Mouse (Mus musculus): ENCODE measurements around the gene Cdkn3.
"Not testable (repeated sequence)": the region's sequence is repeated elsewhere in the genome, so short reads cannot be mapped to it uniquely, and the experiment has no call there.

Cdkn3 gene

DNA sequence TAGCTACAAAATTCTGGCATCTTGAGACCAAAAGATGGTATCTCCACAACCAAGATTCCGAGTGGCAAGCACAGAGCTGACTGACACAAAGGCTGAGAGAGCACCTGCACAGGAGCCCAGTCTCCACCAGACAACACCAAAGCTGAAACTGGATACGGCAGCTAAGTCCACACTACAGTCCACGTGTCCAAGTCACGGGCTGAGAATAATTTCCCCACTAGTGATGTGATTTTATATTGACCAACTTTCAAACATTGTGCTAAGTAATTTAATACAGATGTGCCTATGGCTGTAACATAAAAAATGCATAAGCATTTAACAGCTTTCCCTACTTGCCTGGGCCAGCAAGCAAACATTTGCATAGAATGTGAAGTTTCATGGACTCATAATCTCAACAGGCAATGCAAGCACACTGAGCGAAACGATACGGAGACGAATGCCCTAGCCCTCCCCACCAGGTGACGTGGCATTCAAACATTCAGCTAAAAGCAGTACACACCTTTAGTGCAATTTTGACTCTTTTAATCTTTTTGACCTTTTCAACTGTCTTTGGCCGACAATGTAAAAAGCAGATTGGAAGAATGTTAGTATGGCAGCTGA lies 23.1 kb downstream of the Cdkn3 start:
- no peak for DNase-seq (ENCODE audit: low spot score)

DNA sequence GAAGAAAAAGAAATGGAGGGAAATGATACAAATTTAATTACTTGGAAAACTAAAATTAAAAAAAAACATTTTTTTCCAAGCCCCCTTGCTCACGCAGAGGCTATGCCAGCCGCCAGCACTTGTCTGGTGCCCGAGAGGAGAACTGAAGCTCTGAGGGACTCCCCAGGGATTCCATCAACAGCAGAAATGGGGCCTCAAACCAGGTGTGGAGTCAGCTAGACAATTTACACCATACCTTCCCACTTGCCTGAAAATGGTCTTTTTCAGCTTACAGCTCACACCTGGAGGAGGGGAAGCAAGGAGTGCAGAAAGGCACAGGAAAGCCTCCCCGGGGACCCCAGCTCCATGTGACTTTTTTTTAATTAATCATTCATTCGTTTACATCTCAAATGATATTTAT lies 24.9 kb downstream of the Cdkn3 start:
- no peak for DNase-seq (ENCODE audit: low spot score)

DNA sequence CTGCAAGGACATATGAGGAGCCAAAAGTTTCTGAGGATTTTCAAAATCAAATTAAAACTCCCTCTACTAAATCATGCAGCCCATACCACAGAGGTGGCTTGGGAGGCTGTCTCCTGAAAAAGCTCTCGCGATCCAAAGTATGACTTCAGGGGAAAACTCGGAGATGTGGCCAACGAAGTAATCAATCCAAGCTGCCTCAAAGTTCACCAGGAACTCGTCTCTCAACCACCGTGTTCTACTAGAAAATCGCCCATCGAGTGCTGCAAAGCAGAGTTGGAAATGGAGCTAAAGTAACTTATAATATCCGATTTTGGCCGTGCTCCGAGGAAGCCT lies 27.1 kb downstream of the Cdkn3 start:
- DNase-seq (ENCODE audit: low spot score), result no peak

DNA sequence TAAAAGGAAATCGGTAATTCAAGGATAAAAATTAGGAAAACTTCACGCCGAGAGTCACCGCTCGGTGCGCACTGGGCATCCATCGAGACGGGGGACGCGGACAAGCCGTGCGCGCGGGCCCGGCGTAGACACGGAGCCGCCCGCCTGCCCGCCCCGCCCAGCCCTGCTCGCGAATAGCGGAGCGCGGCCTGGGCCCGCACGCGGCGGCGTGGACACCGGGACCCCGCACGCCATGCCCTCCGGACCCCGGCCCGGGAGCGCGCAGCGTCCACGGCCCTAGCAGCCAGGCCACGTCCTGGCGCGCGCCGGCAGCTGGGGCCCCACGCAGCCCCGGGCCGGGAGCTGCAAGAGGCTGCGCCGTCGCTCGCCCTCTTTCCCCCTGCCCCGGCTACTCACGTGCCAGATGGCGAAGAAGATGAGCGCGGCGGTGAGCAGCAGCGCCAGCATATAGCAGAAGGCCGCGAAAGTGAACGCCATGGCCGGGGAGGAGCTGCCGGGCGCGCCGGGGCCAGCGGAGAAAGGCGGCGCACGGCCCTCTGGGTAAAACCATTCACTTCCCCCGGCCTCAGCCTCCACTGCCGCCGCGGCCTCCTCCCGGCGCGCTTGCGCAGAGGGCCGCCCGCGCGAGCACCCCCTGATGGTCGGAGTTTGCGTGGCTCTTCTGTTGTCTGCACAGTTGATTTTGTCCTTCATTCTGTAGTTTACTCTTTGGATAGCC lies 27.6 kb downstream of the Cdkn3 start, which contains the start of gene Cnih1:
Gene Cnih1 (minus strand): TSS at position 625 of the 718 bp plus-strand sequence.
- peak; percentile 90 for DNase-seq (ENCODE audit: low spot score)

DNA sequence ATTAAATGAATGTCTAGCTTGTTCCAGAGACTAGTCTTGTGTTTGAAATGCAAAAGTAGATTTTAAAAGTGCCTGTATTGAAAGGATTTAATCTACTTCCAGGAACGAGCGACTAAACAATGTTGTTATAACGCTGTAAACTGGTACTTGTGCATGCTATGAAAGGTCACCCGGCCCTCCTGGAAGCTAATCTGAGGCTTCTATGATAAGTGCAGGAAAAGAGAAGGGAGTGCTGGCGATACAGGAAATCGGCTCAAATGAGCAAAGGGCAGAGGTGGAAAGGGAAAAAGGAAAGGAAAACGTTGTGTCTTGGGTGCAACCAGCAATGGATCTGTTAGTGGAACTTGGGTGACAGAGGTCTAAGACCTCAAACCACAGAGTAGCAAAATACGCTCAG lies 28.2 kb downstream of the Cdkn3 start:
- no peak for DNase-seq (ENCODE audit: low spot score)

DNA sequence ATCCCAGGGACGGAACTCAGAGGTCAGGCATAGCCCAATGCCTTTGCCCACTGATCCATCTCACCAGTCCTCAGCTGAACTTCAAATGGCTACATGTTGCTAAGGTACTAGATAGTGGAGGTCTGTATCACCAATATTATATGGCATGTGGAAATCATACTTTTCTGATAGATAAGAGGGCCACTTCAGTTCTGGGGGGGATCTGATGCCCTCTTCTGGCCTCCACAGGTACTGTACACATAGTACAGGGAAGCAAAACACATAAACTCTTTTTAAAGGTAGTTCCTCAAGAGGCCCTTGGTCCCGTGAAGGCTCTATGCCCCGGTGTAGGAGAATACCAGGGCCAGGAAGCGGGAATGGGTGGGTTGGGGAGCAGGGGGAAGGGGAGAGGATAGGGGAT lies 30.0 kb downstream of the Cdkn3 start:
- DNase-seq (ENCODE audit: low spot score), result no peak

DNA sequence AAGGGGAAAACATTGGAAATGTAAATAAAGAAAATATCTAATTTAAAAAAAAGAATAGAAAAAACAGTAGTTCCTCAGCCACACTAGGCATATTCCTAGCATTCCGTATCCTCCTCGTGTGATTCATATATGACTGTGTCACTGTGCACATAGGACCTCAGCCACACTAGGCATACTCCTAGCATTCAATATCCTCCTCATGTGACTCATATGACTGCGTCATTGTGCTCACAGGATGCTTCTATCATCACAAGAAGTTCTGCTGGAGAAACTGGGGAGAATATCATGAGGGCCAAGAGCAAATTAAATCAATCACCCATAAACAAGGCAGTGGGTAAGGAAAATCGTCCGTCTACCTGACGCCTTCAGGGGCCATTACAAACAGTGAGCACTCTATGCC lies 30.4 kb downstream of the Cdkn3 start:
- DNase-seq (ENCODE audit: low spot score), result no peak

DNA sequence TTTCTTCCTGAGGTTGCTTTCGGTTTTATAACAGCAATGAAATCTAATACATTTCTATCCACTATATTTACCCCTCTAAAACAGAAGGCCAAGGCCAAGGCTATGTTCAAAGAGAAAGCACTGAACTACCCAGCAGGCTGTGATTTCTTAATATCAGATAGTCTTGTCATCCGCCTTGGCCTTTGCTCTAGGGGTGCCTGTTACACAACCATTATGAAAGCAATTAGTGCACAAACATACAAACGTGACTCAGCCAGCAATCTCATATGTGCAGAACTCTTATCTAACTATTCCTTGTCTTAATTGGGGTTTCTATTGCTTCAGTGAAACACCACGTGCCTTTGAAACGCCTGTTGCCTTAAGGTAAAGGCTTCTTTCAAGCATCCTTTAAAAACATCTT lies 33.8 kb downstream of the Cdkn3 start:
- no peak for DNase-seq (ENCODE audit: low spot score)

DNA sequence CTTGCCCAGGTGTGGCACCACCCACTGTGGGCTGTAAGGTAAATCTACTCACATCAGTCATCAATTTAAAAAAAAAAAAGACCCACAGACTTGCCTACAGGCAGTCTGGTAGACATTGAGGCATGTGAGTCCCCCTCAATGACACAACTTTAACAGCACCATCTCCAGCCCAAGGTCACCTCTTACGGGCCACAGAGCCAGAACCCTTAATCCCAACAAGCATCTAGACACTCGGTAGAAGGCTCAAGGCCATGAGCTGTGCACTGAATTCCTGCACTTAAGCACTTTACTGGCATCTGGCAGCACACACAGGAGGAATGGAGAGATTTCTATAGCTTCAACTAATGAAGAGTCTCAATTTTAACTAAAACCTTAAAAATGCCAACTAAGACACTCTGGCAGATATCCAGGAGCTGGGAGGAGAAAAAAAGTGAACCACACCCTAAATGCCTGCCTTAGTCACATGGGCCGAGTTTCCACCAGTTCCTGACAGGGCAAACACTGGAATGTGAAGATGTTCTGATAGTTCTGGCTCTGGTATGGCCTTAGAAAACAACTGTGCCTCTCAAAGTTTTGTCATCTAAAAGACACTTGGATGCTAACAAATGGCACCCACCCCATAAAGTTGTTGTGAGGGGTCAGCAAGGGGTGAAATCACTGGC lies 40.5 kb downstream of the Cdkn3 start:
- no peak for DNase-seq (ENCODE audit: low spot score)

DNA sequence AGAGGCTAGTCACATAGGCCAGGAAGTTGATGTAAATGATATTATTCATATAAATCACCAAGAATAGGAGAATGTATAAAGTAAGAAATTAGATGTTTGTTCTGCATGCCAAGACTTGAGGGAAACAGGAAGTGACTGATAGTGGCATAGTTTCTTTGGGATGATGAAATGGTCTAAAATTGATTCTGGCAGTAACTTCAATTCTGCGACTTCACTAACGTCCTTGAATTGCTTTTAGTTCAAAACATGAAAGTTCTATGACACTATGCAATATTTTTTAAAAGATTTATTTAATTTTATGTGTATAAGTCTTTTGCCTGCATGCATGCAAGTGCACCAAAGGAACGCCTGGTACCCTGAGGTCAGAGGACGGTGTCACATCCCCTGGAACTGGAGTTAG lies 42.9 kb downstream of the Cdkn3 start:
- DNase-seq (ENCODE audit: low spot score), result no peak

DNA sequence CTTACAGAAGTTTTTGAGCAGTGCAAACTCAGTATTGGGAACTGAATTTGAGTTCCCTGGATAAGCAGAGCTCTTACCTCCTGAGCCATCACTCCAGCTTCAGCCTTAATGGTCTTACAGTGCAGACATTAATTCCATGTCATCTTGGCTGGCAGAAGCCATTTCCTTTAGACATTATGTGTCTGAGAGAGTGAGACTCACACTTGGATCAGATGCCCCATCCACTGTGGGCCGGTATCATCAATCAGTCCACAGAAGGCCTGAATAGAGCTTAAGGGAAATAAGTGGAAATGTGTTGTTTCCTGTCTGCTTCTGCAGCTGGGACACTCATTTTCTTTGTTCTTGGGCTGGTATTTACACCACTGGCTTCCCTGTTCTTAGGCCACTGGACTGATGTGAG lies 43.5 kb downstream of the Cdkn3 start:
- no peak for DNase-seq (ENCODE audit: low spot score)

DNA sequence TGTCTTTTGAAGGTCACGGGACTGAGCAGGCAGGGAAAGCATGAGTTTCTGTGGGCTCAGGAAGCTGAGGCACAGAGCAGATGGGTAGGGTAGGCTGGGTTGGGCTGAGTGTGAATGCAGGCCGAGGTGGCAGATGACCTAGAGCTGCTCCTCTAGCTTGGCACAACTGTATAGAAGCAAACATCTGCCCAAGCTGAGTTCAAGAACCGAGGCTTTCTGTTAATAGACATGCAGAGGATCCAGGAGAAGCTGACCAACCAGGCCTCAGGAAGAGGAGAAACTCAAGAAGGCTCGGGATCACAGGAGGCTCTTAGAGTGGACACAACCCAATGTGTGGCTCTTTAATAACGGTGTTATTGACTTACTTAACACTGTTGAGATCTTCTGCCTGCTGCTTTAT lies 45.8 kb downstream of the Cdkn3 start:
- DNase-seq (ENCODE audit: low spot score), result no peak

DNA sequence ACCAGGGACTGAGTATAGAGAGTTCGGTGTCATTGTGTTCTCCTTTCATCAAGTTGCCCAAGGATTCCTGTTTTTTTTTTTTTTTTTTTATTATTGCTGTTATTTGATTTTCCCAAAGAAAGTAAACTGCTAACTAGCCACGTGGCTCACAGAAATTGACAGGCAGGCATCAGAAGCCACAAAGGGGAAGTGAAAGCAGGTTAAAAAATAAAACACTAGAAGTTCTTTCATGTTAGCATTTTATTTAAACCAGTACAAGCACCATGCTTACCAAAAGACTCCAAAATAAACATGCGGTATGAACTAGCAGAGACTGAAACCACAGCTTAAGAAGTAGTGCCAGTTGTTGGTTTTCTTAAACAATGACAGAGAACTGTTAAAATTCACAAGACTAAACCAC lies 47.6 kb downstream of the Cdkn3 start:
- DNase-seq (ENCODE audit: low spot score), result no peak

DNA sequence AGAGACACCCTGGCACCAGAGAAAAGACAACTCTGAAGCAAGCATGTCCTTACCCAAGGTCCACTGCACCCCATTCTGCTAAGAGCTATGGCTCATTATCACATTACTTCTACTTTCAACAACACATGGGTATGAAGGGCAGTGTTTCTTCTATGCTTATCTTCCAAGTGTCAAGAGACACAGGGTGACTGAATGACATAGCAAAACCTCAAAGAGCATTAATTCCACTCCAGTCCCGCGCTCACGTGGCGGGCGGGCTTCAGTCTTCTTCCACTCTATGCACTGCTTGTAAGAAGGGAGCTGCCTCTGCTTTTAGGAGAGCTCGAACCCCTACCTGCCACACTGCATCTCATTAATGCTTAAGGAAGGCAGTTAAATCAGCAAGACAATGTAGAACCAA lies 55.3 kb downstream of the Cdkn3 start:
- DNase-seq (ENCODE audit: low spot score), result no peak

DNA sequence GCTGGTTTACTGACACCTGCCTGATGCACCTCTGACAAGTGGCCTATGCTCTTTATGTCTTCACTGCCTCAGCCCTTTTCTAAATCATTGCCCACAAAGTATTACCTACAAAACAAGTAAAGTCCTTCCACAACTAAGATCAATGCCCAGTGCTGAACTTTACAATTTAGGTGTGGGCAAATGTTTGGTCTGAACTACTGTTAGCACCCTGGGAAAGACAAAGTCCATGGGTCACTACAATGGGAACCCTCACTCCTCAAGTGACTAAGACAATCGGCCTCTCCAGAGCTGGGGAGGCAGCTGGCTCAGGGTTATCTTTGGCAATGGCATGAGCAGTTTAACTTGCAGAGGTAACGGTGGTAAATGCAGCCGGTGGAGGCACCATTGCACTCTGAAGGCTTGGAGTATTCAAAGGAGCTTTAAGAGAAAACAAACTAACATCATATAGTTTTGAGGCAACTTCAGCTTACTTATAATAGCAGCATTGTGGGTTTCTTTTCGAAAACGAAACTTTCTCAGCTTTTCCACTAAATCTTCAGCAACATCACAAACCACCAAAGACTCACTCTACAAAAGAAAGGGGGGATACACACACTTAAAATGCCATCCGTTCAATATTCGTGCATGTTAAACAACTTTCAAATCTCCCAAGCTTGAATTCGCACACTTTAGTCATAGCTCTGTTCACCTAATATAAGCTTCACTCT lies 56.7 kb downstream of the Cdkn3 start:
- DNase-seq (ENCODE audit: low spot score), result no peak

DNA sequence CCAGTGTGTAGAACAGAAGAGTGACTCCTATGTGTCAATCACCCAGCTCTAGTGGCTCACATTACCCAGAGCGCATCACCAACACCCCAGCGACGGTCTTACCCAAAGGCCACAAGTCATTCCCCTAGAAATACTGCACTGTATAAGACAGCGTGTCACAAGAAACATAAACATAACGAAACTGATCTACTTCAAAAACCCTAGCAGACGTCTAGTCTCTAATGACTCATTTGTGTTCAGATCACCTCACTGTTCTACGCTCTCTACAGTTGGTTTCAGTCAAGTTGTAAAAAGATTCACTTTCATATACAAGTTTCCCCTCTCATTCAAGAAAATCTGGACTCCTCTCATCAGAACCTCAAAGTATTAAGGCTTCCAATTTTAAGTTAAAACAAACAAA lies 58.4 kb downstream of the Cdkn3 start:
- no peak for DNase-seq (ENCODE audit: low spot score)

DNA sequence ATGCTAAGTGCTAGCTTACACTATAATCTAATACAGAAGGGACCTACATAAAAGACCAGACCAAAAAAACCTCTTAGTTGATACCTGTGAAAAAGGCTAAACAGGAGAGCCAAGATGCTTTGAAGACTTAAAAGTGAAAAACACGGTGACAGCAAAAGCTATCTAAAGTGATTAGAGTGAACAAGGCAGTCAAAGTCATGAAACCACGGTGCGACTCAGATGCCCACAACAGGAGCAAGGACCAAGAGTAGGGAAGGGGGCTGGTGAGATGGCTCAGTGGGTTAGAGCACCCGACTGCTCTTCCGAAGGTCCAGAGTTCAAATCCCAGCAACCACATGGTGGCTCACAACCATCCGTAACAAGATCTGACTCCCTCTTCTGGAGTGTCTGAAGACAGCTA lies 59.6 kb downstream of the Cdkn3 start:
- DNase-seq (ENCODE audit: low spot score), result not testable (repeated sequence)
